Mouse (Mus musculus) ES-E14 (cell line): Measurements from ENCODE around the gene Isca1. TPM values are rescaled to one million over a fixed set of nuclear protein-coding genes. Genes with fewer than 3 reads are reported as not detected.

Source experiments
- DNase-seq: peaks from one replicate; pipeline ENCODE4 v3.0.0-alpha.2; 2013; ENCODE audit warnings: low read depth, low spot score
- H3K27ac ChIP-seq: 2 replicates; pipeline ENCODE4 v1.5.1; 2012; ENCODE audit warnings: low read depth, mild to moderate bottlenecking, low read length, moderate library complexity, mixed read lengths; ENCODE audit not compliant: poor library complexity, insufficient read depth, severe bottlenecking
- H3K36me3 ChIP-seq: 2 replicates; pipeline ENCODE4 v1.6.1; 2012; ENCODE audit warnings: mild to moderate bottlenecking, low read length, moderate library complexity, mixed read lengths; ENCODE audit not compliant: control insufficient read depth, poor library complexity, insufficient read depth, severe bottlenecking
- H3K4me1 ChIP-seq, 2 experiments: fragments of 150-350 bp in 1 of 2; sonication (generic) in 1 of 2; 2 replicates each; pipeline ENCODE4 v1.6.1; 2012; ENCODE audit warnings: low read length in 2 of 2, mild to moderate bottlenecking in 1 of 2, mixed read lengths in 1 of 2; ENCODE audit not compliant: control insufficient read depth in 2 of 2, insufficient read depth in 2 of 2, poor library complexity in 1 of 2
- H3K4me3 ChIP-seq, 2 experiments: fragments of 150-350 bp in 1 of 2; sonication (generic) in 1 of 2; 2 replicates each; pipeline ENCODE4 v1.5.1; 2012; ENCODE audit warnings: low read length in 2 of 2, low read depth in 1 of 2, mild to moderate bottlenecking in 1 of 2, mixed read lengths in 1 of 2; ENCODE audit not compliant: insufficient read depth in 1 of 2, poor library complexity in 1 of 2, severe bottlenecking in 1 of 2
- H3K9ac ChIP-seq: 2 replicates; pipeline ENCODE4 v1.6.1; 2012; ENCODE audit warnings: low read depth, mild to moderate bottlenecking, low read length, mixed read lengths; ENCODE audit not compliant: poor library complexity, insufficient read depth, severe bottlenecking
- H3K9me3 ChIP-seq: fragments of 150-350 bp; sonication (generic); 2 replicates; pipeline ENCODE4 v1.6.1; 2012; ENCODE audit warnings: low read depth, mild to moderate bottlenecking, low read length; ENCODE audit not compliant: control insufficient read depth, insufficient read depth
- CHD2 ChIP-seq: IDR thresholded peaks from 2 replicates; pipeline ENCODE4 v1.6.1; 2014; ENCODE audit warnings: mild to moderate bottlenecking, low read depth, low read length, inconsistent platforms
- HCFC1 ChIP-seq: IDR thresholded peaks from 2 replicates; pipeline ENCODE4 v1.6.1; 2012; ENCODE audit warnings: low read length, inconsistent platforms, borderline replicate concordance; ENCODE audit not compliant: insufficient read depth
- MAFK ChIP-seq: IDR thresholded peaks from 2 replicates; pipeline ENCODE4 v1.6.1; 2014; ENCODE audit warnings: mild to moderate bottlenecking, low read depth, low read length, inconsistent platforms; ENCODE audit not compliant: insufficient read depth
- ZC3H11A ChIP-seq: IDR thresholded peaks from 2 replicates; pipeline ENCODE4 v1.6.1; 2012; ENCODE audit warnings: low read depth, mild to moderate bottlenecking, inconsistent platforms, low read length, borderline replicate concordance
- ZNF384 ChIP-seq: IDR thresholded peaks from 2 replicates; pipeline ENCODE4 v1.6.1; 2012; ENCODE audit warnings: low read depth, low read length, inconsistent platforms
- in situ Hi-C, 2 experiments: fragments of 600-800 bp; cut with MboI; formaldehyde crosslinking; loops; one replicate each; pipeline ENCODE4 v1.15.1; 2025; ENCODE audit warnings: low sequenced_read_pairs in 2 of 2, inconsistent platforms in 1 of 2; ENCODE audit not compliant: unreplicated experiment in 2 of 2
- total RNA-seq: library from RNA; depleted of rRNA; stranded (reverse); fragments of 300-350 nt; gene quantifications from 2 replicates; pipeline ENCODE4 v1.2.3, GENCODE M21; 2012

Gene Isca1
- total RNA-seq, 1 experiment: 21.7 TPM

DNA sequence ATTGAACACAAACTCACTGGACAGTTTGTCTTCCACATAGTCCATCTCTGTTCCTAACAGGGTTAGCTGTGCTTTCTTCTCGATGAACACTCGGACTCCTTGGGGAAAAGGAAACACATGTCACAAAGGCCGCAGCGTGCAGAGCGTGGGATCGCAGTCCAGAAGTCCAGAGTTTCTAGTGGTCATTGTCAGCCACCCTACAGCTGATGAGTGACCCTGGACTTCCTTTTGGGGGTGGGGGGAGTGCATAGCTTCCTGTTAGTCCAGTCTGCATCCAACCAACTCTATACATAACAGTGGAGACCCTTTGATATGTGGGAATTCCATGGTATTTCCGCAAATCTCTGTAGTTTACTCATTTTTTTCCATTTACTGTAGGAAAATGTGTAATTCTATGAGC lies 12.7 kb downstream of the Isca1 start:
- DNase-seq: no peak
- Histone ChIP-seq H3K9ac (no peak overlapping the region), H3K4me3 (no peak overlapping the region), H3K4me1 (no peaks in the 10 kb centered on the region), H3K27ac (no peak overlapping the region), H3K36me3 (peaks cover 22% of the 10 kb centered on the region), H3K9me3 (no peaks in the 10 kb centered on the region)
- in situ Hi-C loops: no loop called here
- TF ChIP-seq HCFC1 (no peak), ZNF384 (no peak), MAFK (no peak), CHD2 (no peak), ZC3H11A (no peak)

- Histone ChIP-seq H3K9me3 (no peaks in the 10 kb centered on the region), H3K4me1 (peaks cover 0 to 2% of the 10 kb centered on the region in 2 experiments; a peak in 2 of 4 replicates), H3K27ac (no peak overlapping the region), H3K36me3 (peaks cover 4% of the 10 kb centered on the region; the same call in 1 of the 2 replicates), H3K4me3 (no peak overlapping the region), H3K9ac (no peak overlapping the region)
- DNase-seq: no peak
- TF ChIP-seq CHD2: no peak
- TF ChIP-seq ZNF384: no peak
- TF ChIP-seq MAFK: no peak
- TF ChIP-seq HCFC1: no peak
- no peak for TF ChIP-seq ZC3H11A
- in situ Hi-C loops: no loop called here
Observed at GRCm38 (mm10) chr13:59750310-59750709, 19.3 kb downstream of the Isca1 start.

DNA sequence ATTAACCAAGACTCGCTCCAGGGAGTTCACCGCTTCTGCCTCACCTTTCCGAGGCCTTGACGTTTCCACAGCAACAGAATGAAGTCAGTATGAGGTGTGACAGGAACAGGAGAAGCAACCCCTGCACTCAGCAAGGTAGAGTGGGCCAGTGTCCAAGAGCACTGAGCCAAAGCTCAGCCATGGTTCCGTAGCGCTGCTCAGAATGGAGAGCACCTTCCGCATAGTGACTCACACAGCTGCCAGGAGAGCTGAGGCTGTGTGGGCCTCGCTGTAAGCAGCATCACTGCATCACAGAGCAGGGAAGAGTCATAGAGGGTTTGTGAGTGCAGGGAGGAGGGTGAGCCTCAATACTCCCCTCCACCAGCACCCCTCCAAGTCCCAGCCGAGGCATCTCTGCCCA lies 22.9 kb downstream of the Isca1 start, which contains the start of gene 1700014D04Rik:
Gene 1700014D04Rik, minus strand, starts transcription at position 42 of the 400 bp plus-strand sequence.
- H3K4me1 ChIP-seq: peaks cover 0 to 2% of the 10 kb centered on the region in 2 experiments; a peak in 2 of 4 replicates
- no peaks in the 10 kb centered on the region for H3K9me3 ChIP-seq
- H3K36me3 ChIP-seq: no peaks in the 10 kb centered on the region
- in situ Hi-C loops: no loop called here
- no peak within 1 kb of the TSS for H3K4me3 ChIP-seq
- TF ChIP-seq ZC3H11A: no peak
- TF ChIP-seq HCFC1: no peak
- no peak for TF ChIP-seq MAFK
- no peak for TF ChIP-seq ZNF384
- TF ChIP-seq CHD2: no peak
- no peak within 1 kb of the TSS for H3K9ac ChIP-seq
- no peak within 1 kb of the TSS for H3K27ac ChIP-seq
- DNase-seq: no peak

DNA sequence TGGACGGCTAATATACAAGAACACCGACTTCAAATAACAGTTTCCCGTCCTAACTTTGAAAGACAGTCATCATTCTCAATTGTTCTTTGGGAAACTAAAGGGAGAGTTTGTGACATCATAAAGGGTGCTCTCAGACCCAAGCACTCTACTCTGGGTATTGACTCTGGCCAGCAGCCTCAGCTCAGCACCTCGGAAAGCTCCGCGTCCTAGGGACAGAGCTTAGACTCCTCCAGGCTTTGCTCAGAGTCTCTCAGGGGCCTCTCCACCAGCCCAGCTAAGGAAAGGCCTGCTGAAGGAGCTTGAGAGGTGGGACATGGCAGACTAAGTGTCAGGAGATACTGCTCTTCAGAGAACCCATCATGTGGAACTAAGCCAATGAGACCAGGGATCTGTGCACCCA lies 23.4 kb downstream of the Isca1 start:
- Histone ChIP-seq H3K4me3 (no peak overlapping the region), H3K4me1 (peaks cover 0 to 2% of the 10 kb centered on the region in 2 experiments; a peak in 1 of 4 replicates), H3K27ac (no peak overlapping the region), H3K9ac (no peak overlapping the region), H3K9me3 (no peaks in the 10 kb centered on the region), H3K36me3 (no peaks in the 10 kb centered on the region)
- TF ChIP-seq ZC3H11A (no peak), CHD2 (no peak), HCFC1 (no peak), ZNF384 (no peak)
- DNase-seq: no peak
- in situ Hi-C loops: no loop called here

DNA sequence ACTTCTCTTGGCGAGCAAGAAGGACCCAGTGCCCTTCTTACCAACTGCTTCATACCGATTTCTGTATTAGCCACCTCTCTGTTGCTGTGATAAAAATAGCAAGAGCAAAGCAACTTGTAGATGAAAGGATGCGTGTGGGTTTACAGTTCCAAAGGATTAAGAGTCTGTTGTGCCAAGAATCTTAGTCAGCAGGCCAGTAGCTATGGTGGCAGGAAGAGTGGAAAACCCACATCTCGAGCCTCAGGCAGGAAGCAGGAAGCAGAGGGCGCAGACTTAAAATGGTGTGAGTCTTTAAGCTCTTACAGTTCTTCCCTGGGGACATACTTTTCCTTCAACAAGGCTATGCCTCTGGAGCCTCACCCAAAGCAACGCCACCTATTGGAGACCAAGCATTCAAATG lies 24.1 kb downstream of the Isca1 start:
- no peak overlapping the region for H3K27ac ChIP-seq
- no peak for DNase-seq
- in situ Hi-C loops: no loop called here
- H3K4me1 ChIP-seq: no peaks in the 10 kb centered on the region
- TF ChIP-seq ZC3H11A (no peak), HCFC1 (no peak), MAFK (no peak), CHD2 (no peak), ZNF384 (no peak)
- H3K36me3 ChIP-seq: no peaks in the 10 kb centered on the region
- H3K9me3 ChIP-seq: no peaks in the 10 kb centered on the region
- H3K4me3 ChIP-seq: no peak overlapping the region
- no peak overlapping the region for H3K9ac ChIP-seq
